Mouse (Mus musculus) heart, adult 18-20 months (tissue): ENCODE data around the gene Wipf1. TPM values are rescaled to one million over a fixed set of nuclear protein-coding genes. Genes with fewer than 3 reads are reported as not detected.

Experiments
- DNase-seq, 2 experiments: peaks; one replicate each; pipeline ENCODE4 v3.0.0; 2021 to 2022; ENCODE audit warnings: mixed read lengths in 1 of 2
- total RNA-seq, 2 experiments: library from RNA; stranded (reverse); gene quantifications; 2 replicates each; pipeline ENCODE4 v1.2.3; 2021

Wipf1 gene
- total RNA-seq, 2 experiments from 2014 or later = 11.2 to 14.0 TPM

DNA sequence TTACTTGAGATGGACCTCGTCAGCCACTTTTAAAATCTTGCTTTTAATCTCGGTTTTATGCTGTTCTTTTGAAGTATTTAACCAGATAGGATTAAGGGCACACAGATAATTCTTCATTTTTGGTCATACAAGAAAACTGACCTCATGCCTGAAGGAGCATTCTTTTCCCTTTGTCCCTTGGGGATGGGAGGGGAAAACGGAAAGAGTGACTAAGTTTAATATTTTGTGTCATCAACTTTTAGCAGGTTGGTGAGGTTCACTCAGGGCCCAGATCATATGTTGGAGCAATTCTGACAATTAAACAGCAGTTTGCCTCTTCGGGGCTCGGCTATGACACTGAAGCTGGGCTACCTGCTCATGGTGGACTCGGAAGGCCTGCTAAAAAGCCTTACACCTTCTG lies 60.0 kb downstream of the Wipf1 start:
- peak; percentile 58 to 65 for DNase-seq

DNA sequence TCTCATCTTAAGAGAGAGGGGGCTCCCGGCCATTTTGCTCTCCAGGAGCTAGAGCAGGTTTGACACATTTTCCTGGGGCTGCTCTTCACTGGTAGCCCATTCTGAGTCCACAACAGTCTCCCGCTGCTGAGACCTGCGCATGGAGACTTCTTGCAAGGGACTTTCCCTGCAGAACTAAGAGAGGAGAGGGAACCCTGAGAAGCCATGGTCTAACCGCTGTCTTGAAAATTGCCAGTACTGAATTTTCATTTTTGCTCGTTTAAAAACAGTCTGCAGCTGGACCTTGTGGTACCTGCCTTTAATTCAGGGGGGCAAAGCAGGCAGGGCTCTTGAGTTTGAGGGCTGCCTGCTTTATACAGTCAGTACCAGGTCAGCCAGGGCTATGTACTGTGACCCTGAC lies 60.5 kb downstream of the Wipf1 start:
- no peak for DNase-seq

DNA sequence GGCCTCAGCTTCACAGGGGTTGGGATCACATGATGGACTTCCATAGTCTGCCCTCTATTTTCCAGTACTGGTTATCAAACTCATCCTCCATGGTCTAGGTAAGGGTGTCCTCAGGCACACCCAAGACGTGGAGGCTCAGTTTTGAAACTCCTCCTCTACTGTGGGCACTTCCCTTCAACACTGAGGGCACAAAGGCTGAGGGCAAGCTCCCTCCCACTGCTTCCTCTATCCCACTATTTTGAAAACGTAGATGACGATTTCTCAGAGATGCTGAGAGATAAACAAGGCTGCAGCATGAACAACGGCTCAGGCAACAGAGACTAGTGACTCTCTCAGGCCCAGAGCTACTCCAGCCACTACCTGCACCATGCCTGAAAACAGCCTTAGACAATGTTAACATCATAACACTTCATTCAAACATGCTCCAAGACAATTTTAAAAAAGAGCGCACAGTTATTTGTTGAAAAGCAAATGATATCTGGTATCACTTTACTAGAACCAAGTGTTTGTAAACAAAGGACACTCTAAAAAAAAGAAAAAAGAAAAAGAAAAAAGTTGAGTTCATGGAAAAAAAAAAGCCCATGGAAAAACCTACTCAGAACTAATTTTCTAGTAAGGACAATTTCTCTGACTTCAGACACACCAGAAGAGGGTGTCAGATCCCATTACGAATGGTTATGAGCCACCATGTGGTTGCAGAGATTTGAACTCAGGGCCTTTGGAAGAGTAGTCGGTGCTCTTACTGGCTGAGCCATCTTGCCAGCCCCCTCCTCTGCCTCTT lies 62.3 kb downstream of the Wipf1 start:
- no peak for DNase-seq

DNA sequence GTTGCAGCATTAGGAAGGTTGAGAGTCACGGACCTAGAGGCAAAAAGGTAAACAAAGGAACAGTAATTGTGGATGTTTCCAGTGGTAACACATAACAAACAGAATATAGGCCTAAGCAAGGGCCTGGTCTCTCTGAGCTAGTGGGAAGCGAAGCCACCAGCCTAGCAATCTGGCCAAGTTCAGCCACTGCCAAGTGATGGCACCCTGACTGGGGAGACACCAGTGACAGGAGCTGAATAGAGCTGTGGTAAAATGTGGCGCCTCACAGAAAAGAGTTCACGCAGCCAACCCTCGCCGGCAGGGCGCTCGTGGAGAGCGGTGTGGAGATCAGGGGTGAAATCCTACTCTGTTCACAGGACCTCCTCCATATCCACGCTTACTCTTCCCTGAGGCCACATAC lies 63.1 kb downstream of the Wipf1 start:
- no peak for DNase-seq

DNA sequence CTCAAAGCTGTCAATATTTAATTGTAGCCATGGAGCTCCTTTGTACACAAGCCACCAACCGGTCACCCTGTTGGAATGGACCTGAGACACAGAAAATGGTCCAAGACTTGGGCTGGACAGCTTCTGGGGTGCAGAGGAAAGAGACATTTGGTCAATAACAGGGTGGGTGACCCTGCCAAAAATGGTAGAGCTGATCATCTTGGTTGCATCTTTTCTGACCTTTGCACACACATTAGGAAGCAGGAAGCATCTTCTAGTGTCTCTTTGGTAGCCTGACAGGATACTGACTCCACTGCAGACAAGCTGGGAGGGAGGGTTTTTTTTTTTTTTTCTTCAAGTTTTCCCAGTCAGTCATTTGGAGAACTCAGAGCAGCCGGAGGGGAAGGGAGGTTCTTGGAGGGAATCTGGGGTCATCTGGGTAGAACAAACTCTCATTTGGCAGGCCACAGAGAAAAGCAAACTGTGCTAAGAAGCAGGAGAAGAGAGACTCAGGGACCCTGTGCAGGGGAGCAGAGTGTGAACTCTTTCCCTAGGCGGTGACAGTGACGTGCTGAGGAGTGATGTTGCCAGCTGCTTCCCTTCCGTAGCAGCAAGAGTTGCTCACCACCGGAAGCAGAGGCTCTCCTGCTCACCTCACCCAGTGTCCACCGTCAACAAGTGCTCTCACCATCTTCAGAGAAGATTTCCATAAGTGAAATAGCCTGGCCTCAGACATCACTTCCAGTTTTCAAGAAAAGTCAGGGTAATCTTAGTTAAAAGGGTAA lies 65.9 kb downstream of the Wipf1 start:
- DNase-seq = peak; percentile 54 to 64

DNA sequence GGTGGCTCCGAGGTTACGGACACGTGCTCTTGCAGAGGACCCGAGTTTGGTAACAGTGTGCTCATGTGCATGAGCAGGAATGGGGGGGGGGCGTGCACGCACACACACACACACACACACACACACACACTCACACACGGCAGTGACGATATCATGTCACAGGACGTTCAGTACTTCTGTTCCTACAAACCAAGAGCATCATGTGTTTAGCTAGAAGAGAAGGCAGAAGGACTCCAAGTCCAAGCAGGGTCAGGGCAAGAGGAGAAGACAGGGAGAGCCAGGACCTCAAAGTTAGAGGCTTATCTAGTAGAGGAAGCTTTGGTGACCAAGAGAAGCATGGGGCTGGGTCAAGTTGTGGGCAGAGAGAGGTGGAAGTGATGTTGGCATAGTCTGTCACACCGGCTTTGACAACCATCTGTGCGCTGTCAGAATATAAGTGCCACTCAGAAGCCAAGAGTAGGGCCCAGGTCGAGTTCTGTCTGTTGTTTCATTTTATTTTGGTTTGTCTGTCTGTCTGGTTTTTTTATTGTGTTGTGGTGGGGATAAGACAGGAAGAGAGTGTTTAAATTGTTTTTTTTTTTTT lies 66.7 kb downstream of the Wipf1 start:
- DNase-seq = peak; percentile 18 to 47

DNA sequence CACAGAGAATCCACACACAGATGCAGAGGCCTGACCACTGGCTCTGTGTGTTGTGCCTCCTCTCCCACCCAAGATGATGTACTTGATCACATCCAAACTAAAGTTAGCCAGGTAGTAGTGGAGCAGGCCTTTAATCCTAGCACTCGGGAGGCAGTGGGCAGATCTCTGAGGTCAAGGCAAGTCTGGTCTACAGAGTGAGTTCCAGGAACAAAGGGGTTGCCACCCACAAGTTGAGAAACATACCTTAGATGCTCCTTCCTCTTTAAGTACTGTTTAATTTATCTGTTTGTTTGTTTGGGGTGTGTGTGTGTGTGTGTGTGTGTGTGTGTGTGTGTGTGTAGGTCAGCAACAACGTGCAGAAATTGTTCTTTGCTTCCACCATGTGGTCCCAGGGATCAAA lies 67.3 kb downstream of the Wipf1 start:
- DNase-seq = no peak

DNA sequence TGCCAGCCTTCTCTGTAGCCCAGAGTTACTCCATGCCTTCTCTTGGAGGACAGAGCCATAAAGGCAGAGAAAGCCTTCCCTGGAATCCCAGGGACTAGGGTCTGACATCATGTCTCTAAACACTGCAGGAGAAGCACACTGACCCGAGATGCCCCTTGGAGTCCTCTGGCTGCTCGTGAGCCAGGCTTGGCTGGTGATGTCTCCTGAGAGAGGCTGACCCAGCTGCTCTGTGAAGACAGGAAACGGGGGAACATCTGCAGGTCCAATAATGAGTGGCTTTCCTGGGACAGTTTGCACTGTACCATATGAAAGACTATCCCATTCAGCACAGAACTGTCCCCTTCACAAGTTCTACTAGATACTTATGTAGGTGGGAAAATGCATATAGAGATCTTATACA lies 69.4 kb downstream of the Wipf1 start:
- DNase-seq = peak in 1 of 2 experiments; percentile 57

DNA sequence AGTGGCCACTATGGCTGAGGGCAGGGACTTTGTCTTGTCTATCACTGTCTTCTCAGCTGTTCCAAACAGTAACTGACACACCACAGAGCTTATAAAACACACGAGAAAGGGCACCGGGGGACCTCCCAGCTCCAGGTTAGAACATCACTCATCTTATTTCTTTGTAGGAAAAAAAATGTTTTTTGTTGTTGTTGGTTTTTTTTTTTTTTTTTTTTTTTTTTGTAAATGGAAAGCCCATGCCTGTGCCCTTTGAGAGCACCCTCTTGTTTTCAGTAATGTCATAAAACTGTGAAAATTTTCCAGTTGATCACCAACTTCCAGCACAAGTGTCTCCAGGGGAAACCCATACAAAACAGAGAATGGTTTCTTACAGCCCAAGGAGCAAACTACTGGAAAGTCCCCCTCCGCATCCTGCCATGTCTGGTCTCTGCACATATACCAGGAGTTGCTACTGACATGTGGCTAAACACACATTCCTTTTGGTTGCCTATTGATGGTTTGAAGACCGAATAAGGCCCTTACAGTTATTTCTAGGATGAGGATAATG lies 69.9 kb downstream of the Wipf1 start:
- DNase-seq = no peak

DNA sequence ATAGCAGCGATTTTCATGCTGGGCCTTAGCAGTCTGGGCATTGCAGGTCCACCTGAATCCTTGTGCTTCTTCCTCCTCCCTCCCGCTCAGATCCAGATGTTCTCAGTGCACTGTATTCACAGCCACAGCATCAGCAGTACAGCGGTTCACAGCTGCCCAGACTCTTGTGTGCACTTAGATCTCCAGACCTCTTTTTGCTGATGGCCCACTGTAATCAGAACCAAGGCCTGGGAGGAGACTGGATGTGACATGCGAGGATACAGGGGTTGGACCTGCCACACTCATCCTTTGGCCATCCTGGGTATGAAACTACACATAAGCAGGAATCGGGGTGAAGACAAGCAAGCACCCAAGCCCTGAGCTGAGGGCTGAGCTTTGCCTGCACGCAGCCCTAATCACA lies 72.6 kb downstream of the Wipf1 start:
- DNase-seq = no peak

DNA sequence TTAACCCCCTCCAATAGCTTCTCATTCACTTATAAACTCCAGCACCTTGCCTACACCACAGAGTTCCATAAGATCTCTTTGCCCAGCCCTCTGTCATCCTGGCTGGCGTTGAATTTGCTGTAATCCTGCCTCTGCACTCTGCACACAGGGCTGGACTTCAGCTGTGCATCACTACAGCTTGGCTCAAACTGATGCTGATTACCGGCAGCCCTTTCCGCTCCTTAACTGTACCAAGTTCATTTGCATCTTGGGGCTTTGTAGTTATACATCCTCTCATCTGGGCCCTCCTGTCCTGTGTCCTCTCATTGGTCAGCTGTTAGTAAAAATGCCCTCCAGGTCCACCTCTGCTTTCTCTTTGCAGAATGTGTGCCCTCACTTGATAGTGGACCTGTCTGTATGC lies 73.4 kb downstream of the Wipf1 start:
- DNase-seq = no peak

DNA sequence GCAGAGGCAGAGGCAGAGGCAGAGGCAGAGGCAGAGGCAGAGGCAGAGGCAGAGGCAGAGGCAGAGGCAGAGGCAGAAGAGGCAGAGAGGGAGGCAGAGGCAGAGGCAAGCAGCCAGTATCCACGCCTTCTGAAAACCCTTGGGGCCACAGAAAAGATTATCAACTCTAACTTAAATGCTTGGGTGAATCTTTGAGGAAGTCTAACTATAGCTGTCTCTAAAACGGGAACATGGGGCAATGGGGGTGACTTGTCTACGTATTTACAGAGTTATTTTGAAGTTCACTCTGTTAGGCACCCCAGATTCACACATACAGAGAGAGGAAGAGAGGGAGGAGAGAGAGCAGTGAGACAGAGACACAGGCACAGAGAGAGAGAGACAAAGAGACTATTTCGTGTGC lies 74.0 kb downstream of the Wipf1 start:
- DNase-seq = peak in 1 of 2 experiments; percentile 40

DNA sequence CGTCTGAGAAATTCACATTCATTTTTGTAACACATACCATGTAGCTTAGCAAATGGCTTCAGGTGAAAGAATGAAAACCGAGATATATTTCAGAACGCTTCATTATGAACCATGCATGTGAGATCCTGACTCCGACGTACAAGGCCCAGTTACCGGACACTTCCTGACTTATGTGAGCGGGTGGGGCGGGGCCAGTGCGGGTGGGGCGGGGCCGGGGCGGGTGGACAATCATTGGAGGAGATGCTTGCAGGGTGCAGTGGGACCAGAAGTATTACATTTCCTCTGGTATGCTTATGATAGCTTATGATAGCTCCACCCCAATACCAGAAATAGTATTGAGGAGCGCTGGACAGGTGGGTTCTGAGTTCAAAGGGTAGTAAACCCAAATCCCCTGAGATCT lies 74.9 kb downstream of the Wipf1 start:
- DNase-seq = no peak

DNA sequence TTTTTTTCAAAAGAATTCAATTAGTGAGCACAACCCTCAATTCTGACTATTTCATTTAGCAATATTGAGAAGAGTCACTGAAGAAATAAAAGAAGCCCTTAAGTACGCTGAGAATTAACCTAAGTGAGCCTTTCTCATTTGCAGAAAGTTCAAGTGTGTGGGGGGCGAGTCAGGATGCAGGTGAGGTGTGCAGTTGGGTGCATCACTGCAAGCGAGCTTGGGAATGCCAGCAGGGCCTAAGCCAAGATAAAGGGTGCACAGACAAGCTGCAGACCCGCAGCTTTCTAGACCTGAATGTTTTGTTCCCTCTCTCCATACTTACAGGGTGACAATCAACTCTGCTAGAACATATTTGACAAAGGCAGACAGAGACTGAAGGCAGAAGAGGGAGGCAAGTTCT lies 75.3 kb downstream of the Wipf1 start:
- no peak for DNase-seq

DNA sequence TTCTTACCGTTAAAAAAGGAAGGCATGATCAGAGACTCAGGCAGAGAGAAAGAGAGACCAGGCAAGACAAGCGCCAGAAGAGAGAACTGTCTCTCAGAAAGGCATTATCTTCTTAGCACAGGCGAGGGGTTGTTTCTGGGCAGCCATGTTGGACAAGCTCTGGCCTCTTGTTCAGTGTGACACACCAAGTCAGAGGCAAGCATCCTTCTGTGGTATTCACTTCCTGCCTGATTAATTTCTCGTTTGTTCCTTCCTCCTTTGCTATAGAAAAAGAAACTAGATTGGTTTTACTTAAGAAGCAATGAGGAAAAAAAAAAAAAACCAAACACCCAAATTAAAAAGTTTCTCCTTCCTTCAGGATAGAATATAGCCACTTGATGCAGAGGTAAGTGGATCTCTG lies 75.8 kb downstream of the Wipf1 start:
- DNase-seq = peak in 1 of 2 experiments; percentile 28

DNA sequence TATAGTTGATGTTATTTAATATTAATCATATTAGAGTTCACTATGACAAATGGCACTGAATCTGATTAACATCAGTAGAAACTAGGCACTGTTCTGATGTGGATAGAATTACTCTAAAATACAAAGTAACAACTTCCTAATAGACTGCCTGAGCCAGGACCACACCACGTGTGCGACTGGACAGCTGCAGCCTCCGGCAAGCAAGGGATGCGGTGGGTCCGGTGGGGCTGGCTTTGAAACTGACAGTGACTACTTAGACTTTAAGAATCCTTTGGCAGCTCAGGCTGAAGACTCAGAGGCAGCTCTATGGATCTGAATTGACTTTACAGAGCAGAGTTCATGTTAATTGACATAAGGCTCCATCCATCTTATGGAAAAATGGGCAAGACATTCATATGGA lies 76.4 kb downstream of the Wipf1 start:
- DNase-seq = no peak

DNA sequence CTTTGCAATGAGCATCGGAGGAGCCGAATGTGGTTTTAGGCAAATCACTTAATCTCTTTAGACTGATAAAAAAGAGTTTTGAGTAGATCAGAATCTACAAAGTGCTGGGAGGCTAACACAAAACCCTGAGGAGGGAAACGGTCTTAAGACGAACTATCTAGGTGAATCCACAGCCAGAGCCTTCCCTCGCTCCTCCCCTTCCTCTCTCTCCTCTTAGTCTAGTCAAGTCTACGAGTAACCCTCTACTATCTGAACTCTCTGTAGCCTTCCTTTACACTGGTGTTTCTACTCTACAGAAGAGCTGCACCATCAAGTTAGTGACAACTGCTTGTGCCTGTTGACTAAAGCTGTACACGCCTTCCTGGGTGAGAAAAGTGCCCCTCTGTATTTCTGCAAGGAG lies 77.0 kb downstream of the Wipf1 start:
- no peak for DNase-seq

DNA sequence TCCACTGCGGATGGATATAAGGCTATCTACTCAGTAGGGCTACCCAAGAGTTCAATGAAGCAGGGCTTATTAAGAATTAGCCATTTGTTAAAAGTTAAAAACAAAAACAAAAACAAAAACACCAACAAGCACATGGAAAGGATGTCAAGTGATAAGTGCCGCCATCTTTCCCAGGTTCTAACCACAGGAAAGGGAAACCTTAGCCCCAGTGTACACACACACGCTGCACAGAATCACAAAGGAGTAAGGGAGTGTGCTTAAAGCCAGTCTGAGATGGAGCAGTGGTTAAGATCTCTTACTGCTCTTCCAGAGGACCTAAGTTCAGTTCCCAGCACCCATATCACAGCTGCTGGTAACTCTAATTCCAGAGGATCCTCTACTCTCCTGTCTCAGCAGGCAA lies 78.0 kb downstream of the Wipf1 start:
- no peak for DNase-seq

DNA sequence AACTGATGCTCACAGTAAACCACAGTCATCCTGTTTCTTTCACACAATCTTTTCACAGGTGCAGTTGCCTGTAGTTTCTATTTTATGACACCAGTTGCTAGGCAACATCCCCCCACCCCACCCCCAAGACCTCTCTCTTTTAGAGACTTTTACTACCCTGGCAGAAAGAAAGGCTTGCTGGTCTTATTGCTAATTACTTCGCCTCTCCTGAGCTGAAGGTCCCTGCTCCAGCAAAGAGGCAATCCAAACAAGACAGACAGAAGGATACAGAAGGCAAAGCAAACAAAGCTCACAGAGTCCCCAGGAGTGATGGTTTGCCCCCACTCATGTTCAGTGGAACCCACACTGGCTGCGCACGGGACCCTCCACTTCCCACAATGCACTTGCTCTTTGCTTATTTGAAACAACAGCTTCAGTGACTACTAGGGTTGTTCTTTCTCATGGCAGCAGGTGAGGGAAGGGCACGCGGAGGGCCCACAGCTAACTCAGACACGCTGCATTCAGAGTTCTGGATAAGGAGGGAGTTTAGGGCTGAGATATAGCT lies 79.3 kb downstream of the Wipf1 start:
- no peak for DNase-seq

DNA sequence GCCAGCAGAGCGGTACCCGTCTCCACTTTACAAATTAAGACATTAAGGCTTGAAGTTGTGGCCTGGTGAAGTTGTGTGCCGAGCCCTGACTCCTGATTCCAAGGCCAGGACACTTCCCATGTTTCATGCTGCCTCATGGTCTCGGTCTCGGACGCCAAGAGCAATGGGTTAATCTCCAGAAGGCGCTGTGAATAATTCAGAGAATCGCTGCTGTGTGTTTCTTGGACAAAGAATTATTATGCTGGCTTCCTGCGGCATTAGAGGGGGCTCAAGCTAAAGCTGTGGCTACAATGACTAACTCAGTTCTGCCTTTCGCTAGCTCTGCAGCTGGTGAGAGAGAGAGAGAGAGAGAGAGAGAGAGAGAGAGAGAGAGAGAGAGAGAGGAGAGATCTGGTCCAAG lies 85.5 kb downstream of the Wipf1 start:
- no peak for DNase-seq

DNA sequence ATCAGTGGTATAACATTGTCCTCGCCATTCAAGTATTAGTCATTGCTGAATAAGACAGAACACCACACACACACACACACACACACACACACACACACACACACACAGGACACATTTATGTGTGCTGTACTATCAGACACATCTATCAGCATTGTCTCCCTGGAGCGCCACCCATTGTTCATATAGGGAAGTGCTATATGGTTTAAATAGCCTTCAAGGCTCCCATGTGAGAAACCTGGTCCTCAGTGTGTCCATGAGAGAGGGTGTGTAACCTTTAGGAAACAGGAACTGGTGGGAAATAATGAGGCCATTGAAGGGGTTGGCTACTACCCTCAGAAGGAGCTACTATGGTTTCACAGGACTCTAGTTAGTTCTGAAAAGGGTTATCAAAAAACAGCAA lies 87.5 kb downstream of the Wipf1 start:
- DNase-seq = no peak

DNA sequence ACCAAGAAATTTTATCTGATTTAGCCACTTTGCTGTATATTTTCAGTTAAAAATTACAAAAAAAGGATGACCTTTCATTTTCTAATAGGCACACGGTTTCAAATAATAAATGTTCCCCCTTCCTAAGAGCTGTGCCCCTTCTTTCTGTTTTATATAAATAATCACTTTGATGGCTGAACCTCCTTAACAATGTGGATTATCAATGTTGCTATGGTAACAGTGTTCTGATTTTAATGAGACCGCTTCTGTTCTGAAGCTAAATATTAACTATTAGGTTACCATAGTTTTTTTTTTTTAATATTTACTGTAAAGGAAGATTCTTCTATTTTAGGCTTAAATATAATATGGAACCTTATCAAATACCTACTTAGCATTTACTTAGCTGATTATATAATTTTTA lies 89.2 kb downstream of the Wipf1 start:
- DNase-seq = no peak

DNA sequence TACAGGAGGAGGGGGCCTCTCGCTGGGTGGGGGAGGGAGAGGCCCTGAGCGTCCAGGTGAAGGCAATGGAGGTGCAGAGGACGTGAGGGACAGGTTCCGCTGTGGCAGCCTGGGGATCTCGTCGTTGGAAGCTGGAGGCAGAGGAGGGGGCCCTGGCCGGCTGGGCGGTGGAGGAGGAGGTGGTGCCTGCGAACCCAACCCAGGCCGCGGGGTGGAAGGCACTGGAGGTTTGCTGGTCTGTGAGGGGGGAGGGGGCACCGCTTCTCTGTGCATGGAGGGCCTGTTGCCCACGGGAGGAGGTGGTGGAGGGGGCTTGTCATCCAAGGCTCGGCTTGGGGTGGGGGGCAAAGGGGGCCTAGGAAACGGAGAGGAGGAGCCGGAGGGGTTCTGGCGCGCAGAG lies 92.6 kb downstream of the Wipf1 start:
- no peak for DNase-seq
